Mouse (Mus musculus) stomach, embryonic 14.5 days (tissue): Measurements from ENCODE around the gene Gca. TPM values are rescaled to one million over a fixed set of nuclear protein-coding genes. Genes with fewer than 3 reads are reported as not detected.
"Not testable (repeated sequence)": the region's sequence is repeated elsewhere in the genome, so short reads cannot be mapped to it uniquely, and the experiment has no call there.

Source experiments
- ATAC-seq: fragments of 200-750 bp; cut with Nextera tagmentation; 2 replicates; pipeline ENCODE4 v1.8.0; 2017; ENCODE audit warnings: low read depth, moderate TSS enrichment; ENCODE audit not compliant: insufficient number of reproducible peaks, insufficient read depth, low FRiP score
- H3K27ac ChIP-seq: fragments of 300-500 bp; sonication (generic); 2 replicates; pipeline ENCODE4 v1.5.1; 2014; ENCODE audit warnings: mild to moderate bottlenecking, low read length, moderate library complexity, mixed read lengths
- H3K27me3 ChIP-seq: fragments of 300-500 bp; sonication (generic); 2 replicates; pipeline ENCODE4 v1.6.1; 2014; ENCODE audit warnings: low read length, control low read depth, mixed read lengths; ENCODE audit not compliant: control insufficient read depth, insufficient read depth
- H3K36me3 ChIP-seq: fragments of 300-500 bp; sonication (generic); 2 replicates; pipeline ENCODE4 v1.6.1; 2014; ENCODE audit warnings: mild to moderate bottlenecking, control low read depth, low read length, moderate library complexity, mixed read lengths; ENCODE audit not compliant: control insufficient read depth, insufficient read depth
- H3K4me1 ChIP-seq: fragments of 300-500 bp; sonication (generic); 2 replicates; pipeline ENCODE4 v1.6.1; 2014; ENCODE audit warnings: low read length, control low read depth, mixed read lengths; ENCODE audit not compliant: control insufficient read depth, insufficient read depth
- H3K4me2 ChIP-seq: fragments of 300-500 bp; sonication (generic); replicated peaks from 2 replicates; pipeline ENCODE4 v1.6.1; 2014; ENCODE audit warnings: low read depth, low read length, control low read depth
- H3K4me3 ChIP-seq: fragments of 300-500 bp; sonication (generic); 2 replicates; pipeline ENCODE4 v1.5.1; 2014; ENCODE audit warnings: low read depth, low read length, control low read depth
- H3K9ac ChIP-seq: fragments of 300-500 bp; sonication (generic); replicated peaks from 2 replicates; pipeline ENCODE4 v1.6.1; 2014; ENCODE audit warnings: low read depth, mild to moderate bottlenecking, control low read depth, low read length, moderate library complexity, mixed read lengths
- H3K9me3 ChIP-seq: fragments of 300-500 bp; sonication (generic); 2 replicates; pipeline ENCODE4 v1.6.1; 2016; ENCODE audit warnings: low read depth, low read length, control low read depth; ENCODE audit not compliant: control insufficient read depth
- WGBS: fragments of 180-500 bp; shearing (Covaris S2); extraction: QIAGEN DNeasy Blood & Tissue Kit; methylation state at CpG from one replicate; pipeline ENCODE4 v1.1.7; 2014; 5-methylcytosine and 5-hydroxymethylcytosine counted together
- polyA plus RNA-seq: library from polyadenylated mRNA; unstranded; fragments of >200 nt; fragmentation: Nextera tagmentation; extraction: Ambion mirVana; gene quantifications from 2 replicates; pipeline ENCODE4 v1.2.1, GENCODE M21; 2014

Gene Gca
- polyA plus RNA-seq, 1 experiment from 2014 or later: 7.2 TPM

GRCm38 (mm10) chr2:62672788-62673187 lies 8.7 kb downstream of the Gca start:
- no peaks in the 10 kb centered on the region for H3K4me1 ChIP-seq
- H3K36me3 ChIP-seq: no peaks in the 10 kb centered on the region
- no peak overlapping the region for H3K27ac ChIP-seq
- no peak overlapping the region for H3K4me3 ChIP-seq
- H3K9ac ChIP-seq: no peak overlapping the region
- no peaks in the 10 kb centered on the region for H3K27me3 ChIP-seq
- WGBS: 93% methylated on average over 5 of the region's 5 CpGs
- no peak for ATAC-seq
- H3K9me3 ChIP-seq: no peaks in the 10 kb centered on the region
- no peak overlapping the region for H3K4me2 ChIP-seq

- H3K36me3 ChIP-seq: no peaks in the 10 kb centered on the region
- no peak overlapping the region for H3K4me3 ChIP-seq
- H3K27me3 ChIP-seq: no peaks in the 10 kb centered on the region
- no peaks in the 10 kb centered on the region for H3K4me1 ChIP-seq
- no peak overlapping the region for H3K27ac ChIP-seq
- H3K9ac ChIP-seq: no peak overlapping the region
- 83% methylated on average over 8 of the region's 8 CpGs for WGBS
- no peak overlapping the region for H3K4me2 ChIP-seq
- no peaks in the 10 kb centered on the region for H3K9me3 ChIP-seq
- ATAC-seq: no peak
Observed at GRCm38 (mm10) chr2:62681667-62682066, 17.6 kb downstream of the Gca start.

GRCm38 (mm10) chr2:62684989-62685595 lies 21.0 kb downstream of the Gca start:
- ATAC-seq: no peak
- Histone ChIP-seq H3K27ac (no peak overlapping the region), H3K36me3 (no peaks in the 10 kb centered on the region), H3K27me3 (no peaks in the 10 kb centered on the region), H3K9me3 (no peaks in the 10 kb centered on the region), H3K4me2 (no peak overlapping the region), H3K9ac (no peak overlapping the region), H3K4me1 (no peaks in the 10 kb centered on the region), H3K4me3 (no peak overlapping the region)
- 44% methylated on average over 3 of the region's 3 CpGs for WGBS

DNA sequence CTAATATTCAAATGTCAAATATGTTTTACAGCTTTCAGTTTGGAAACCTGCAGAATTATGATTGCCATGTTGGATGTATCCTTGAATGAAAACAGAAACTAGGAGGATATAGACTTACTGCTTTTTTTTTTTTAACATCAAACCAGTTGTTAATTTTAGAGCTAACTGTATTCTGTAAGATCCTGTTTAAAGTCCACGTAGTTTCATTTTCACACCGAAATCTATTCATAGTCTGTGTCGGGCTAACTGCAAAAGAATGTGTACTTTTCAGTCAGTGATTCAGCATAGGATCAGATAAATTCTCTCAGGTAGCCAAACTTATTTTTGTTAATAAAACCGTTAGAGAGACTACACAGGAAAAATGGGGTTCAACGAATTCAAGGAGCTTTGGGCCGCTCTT lies 21.8 kb downstream of the Gca start:
- Histone ChIP-seq H3K36me3 (no peaks in the 10 kb centered on the region), H3K4me2 (no peak overlapping the region), H3K9me3 (no peaks in the 10 kb centered on the region), H3K4me1 (no peaks in the 10 kb centered on the region), H3K4me3 (no peak overlapping the region), H3K9ac (no peak overlapping the region), H3K27ac (no peak overlapping the region), H3K27me3 (no peaks in the 10 kb centered on the region)
- 84% methylated on average over 6 of the region's 6 CpGs for WGBS
- no peak for ATAC-seq

- H3K27me3 ChIP-seq: no peaks in the 10 kb centered on the region
- no peak overlapping the region for H3K9ac ChIP-seq
- no peak for ATAC-seq
- no peak overlapping the region for H3K4me3 ChIP-seq
- no peaks in the 10 kb centered on the region for H3K9me3 ChIP-seq
- no peaks in the 10 kb centered on the region for H3K4me1 ChIP-seq
- 94% methylated on average over 3 of the region's 3 CpGs for WGBS
- H3K4me2 ChIP-seq: no peak overlapping the region
- no peaks in the 10 kb centered on the region for H3K36me3 ChIP-seq
- no peak overlapping the region for H3K27ac ChIP-seq
Observed at GRCm38 (mm10) chr2:62706313-62706712, 42.2 kb downstream of the Gca start.

- Histone ChIP-seq H3K27ac (no peak overlapping the region), H3K4me3 (no peak overlapping the region), H3K27me3 (no peaks in the 10 kb centered on the region), H3K4me1 (no peaks in the 10 kb centered on the region), H3K9me3 (no peaks in the 10 kb centered on the region), H3K4me2 (no peak overlapping the region), H3K9ac (no peak overlapping the region), H3K36me3 (no peaks in the 10 kb centered on the region)
- 84% methylated on average over 1 of the region's 1 CpGs for WGBS
- ATAC-seq: no peak
Observed at GRCm38 (mm10) chr2:62709633-62710032, 45.5 kb downstream of the Gca start.

DNA sequence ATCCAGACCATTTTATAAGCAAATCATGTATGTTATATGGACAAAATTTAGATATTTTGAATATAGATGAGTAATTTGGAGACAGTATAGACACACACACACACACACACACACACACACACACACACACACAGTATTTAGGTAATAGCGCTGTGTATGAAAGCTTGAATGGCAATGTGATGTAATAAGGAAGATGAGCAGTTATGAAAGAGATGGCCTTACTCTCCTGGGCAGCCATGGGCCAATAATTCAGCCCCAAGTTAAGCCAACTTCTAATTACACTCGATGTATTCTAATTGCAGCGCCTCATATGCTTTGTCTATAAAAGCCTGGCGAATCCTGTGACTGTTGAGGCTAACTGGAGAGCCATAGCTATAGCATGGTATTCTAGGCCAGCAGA lies 50.3 kb downstream of the Gca start:
- not testable (repeated sequence) for ATAC-seq, H3K27ac ChIP-seq, H3K9ac ChIP-seq, H3K36me3 ChIP-seq, H3K27me3 ChIP-seq, H3K4me3 ChIP-seq, H3K4me1 ChIP-seq, H3K9me3 ChIP-seq, H3K4me2 ChIP-seq
- 93% methylated on average over 4 of the region's 4 CpGs for WGBS

DNA sequence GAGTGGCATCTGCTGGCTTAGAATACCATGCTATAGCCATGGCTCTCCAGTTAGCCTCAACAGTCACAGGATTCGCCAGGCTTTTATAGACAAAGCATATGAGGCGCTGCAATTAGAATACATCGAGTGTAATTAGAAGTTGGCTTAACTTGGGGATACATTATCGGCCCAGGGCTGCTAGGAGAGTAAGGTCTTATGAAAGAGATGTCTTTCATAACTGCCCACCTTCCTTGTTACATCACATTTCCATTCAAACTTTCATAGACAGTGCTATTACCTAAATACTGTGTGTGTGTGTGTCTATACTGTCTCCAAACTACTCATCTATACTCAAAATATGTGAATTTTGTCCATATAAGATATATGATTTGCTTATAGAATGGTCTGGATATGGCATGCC lies 51.2 kb downstream of the Gca start:
- H3K4me3 ChIP-seq: no peak overlapping the region
- no peaks in the 10 kb centered on the region for H3K36me3 ChIP-seq
- H3K4me1 ChIP-seq: no peaks in the 10 kb centered on the region
- no peaks in the 10 kb centered on the region for H3K27me3 ChIP-seq
- H3K9me3 ChIP-seq: no peaks in the 10 kb centered on the region
- H3K27ac ChIP-seq: no peak overlapping the region
- no peak overlapping the region for H3K4me2 ChIP-seq
- ATAC-seq: no peak
- WGBS: 89% methylated on average over 4 of the region's 4 CpGs
- no peak overlapping the region for H3K9ac ChIP-seq

DNA sequence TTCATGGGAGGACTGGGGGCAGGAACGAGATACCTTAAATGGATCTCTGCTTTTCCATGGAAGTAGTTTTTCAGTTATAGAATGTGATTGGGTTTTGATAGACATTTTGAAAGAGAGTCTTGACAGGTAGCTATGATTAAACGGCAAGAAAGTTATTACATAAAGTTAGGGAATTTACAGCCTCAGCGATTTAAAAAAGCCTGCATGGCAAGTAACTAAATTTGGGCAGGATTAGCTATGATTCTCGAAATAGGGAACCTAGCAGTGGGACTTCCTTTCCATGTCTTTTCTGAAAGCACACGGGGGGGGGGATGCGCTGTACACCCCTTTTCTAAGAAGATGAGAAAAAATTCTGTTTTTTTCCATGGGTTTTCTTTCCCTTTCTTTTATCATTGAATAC lies 53.2 kb downstream of the Gca start:
- 81% methylated on average over 6 of the region's 6 CpGs for WGBS
- H3K27me3 ChIP-seq: no peaks in the 10 kb centered on the region
- ATAC-seq: no peak

More for the DNA sequence above, 53.2 kb downstream of the Gca start:
- Histone ChIP-seq H3K4me1 (no peaks in the 10 kb centered on the region), H3K36me3 (no peaks in the 10 kb centered on the region), H3K27ac (no peak overlapping the region), H3K9ac (no peak overlapping the region), H3K4me3 (no peak overlapping the region), H3K4me2 (no peak overlapping the region), H3K9me3 (no peaks in the 10 kb centered on the region)
